Mouse (Mus musculus): ENCODE data around the gene Erbb4. TPM values are rescaled to one million over a fixed set of nuclear protein-coding genes. Genes with fewer than 3 reads are reported as not detected.

Gene Erbb4
- polyA plus RNA-seq, 1 experiment = not detected

DNA sequence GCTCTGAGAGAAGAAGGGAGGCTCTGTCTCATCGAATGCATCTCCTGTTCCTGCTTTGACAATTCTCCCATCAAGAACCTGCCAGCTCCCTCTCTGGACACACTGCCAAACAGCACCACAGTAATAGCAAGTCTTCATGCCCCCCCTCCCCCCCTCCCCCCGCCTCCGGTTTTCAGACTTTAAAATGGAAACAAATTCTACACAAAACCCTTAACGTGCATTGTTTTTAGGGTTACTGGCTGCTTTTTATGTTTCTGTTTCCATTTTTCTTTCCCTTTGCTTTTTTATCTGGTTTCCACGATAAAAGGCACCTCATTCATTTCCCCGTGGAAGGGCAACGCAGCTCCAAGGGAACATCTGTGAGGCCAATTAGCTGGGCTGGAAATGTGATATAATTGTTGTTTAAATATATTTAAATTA, 1061.3 kb downstream of the Erbb4 start:
- Histone ChIP-seq H3K4me1 (ENCODE audit: control insufficient read depth) (no peaks in the 10 kb centered on the region), H3K9me3 (ENCODE audit: control insufficient read depth, low read length) (no peaks in the 10 kb centered on the region; the same call in 1 of the 2 replicates), H3K27me3 (ENCODE audit: control insufficient read depth) (no peaks in the 10 kb centered on the region), H3K36me3 (ENCODE audit: control insufficient read depth) (no peaks in the 10 kb centered on the region), H3K4me3 (replicated peaks) (no peak overlapping the region)
- TF ChIP-seq TAL1 (IDR thresholded peaks at IDR 0.05; ENCODE audit: low read length) (no peak), GATA1 (IDR thresholded peaks at IDR 0.05; ENCODE audit: low read length) (no peak)

DNA sequence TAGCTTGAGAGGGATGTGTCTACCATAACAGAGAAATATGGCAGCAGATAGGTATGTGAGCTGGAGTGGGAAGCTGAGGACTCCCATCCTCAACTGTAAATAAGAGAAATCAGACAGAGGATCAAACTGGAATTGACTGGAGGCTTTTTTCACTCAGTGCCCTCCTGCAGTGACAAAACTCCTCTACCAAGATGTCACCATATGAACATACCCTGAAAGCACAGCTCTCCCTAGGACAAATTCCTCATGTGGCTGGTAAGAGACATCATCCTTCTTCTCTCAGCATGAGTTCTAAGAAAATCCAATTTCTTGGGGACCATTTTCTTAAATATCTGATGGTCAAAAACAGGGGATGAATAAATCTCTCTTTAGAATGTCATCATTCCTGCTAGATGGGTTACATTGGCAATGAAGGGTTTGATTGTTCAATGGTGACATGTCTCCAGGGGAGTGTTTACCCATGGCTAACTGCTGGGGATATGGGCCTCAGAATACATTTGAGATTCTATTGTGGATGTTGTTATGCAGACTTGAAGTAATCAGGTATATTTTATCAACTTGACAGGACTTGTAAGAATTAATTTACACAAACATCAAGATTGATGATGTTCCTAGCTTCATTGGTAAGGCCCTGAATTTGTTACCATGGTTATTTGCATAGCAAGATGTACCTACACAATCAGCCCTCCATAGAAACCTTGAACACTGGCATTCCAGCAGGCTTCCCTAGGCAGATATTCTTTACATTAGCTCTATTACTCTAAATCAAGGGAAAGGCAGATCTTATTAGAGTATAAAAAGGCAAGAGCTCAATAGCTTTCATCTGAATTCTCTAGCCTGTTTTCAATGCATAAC, 1083.5 kb downstream of the Erbb4 start:
- Histone ChIP-seq H3K4me1 (ENCODE audit: control insufficient read depth) (no peaks in the 10 kb centered on the region), H3K9me3 (ENCODE audit: control insufficient read depth, low read length) (no peaks in the 10 kb centered on the region), H3K27me3 (ENCODE audit: control insufficient read depth) (no peaks in the 10 kb centered on the region), H3K4me3 (replicated peaks) (no peak overlapping the region), H3K36me3 (ENCODE audit: control insufficient read depth) (no peaks in the 10 kb centered on the region)
- no peak for TF ChIP-seq TAL1 (IDR thresholded peaks at IDR 0.05; ENCODE audit: low read length)
- TF ChIP-seq GATA1 (IDR thresholded peaks at IDR 0.05; ENCODE audit: low read length) = no peak

DNA sequence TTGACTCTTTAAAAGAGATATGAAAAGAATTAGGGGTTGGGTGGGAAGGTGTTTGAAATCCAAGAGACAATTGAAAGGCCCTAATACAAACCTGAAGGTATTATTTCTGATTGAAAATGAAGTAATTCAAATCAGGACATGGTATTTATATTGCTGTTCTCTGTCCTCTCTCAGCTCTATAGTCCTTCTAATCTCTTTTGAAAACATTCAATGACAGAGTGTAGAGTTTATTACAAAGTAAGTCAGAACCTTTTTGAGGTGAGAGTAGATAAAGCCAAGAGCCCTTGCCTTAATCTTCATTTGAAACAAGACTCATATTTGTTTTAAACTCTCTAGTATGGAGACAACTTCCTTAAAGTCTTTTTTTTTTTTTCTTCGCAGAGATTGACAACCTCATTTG, 1087.8 kb downstream of the Erbb4 start:
- Histone ChIP-seq H3K9me3 (ENCODE audit: control insufficient read depth, low read length) (no peaks in the 10 kb centered on the region), H3K27me3 (ENCODE audit: control insufficient read depth) (no peaks in the 10 kb centered on the region), H3K4me1 (ENCODE audit: control insufficient read depth) (no peaks in the 10 kb centered on the region), H3K4me3 (replicated peaks) (no peak overlapping the region), H3K36me3 (ENCODE audit: control insufficient read depth) (no peaks in the 10 kb centered on the region)
- TF ChIP-seq TAL1 (IDR thresholded peaks at IDR 0.05; ENCODE audit: low read length) (no peak), GATA1 (IDR thresholded peaks at IDR 0.05; ENCODE audit: low read length) (no peak)

DNA sequence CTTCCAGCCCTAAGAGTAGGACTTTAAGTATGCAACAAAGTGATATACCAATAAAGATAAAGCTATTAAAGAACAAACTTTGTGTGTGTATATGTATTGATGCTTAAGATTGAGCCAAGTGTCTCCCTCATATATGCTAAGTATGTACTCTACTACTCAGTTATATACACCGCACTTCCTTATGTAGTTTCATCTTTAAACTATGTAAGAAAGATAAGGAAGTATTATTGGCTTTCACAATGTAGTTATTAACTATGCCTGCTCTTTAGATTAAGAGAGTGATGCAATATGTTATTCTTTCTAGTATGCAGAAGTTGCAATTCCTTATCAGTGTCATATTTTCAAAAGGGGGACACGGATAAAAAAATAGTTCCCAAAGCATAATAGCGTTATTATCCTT, 1088.2 kb downstream of the Erbb4 start:
- no peak for TF ChIP-seq GATA1 (IDR thresholded peaks at IDR 0.05; ENCODE audit: low read length)
- no peak for TF ChIP-seq TAL1 (IDR thresholded peaks at IDR 0.05; ENCODE audit: low read length)
- H3K36me3 ChIP-seq (ENCODE audit: control insufficient read depth) = no peaks in the 10 kb centered on the region
- H3K4me1 ChIP-seq (ENCODE audit: control insufficient read depth) = no peaks in the 10 kb centered on the region
- no peaks in the 10 kb centered on the region for H3K27me3 ChIP-seq (ENCODE audit: control insufficient read depth)
- H3K4me3 ChIP-seq (replicated peaks) = no peak overlapping the region
- no peaks in the 10 kb centered on the region for H3K9me3 ChIP-seq (ENCODE audit: control insufficient read depth, low read length)

Data from erythroblast, embryonic 14.5 days (primary cell).